Mouse (Mus musculus): ENCODE measurements around the gene Fam78a.

DNA sequence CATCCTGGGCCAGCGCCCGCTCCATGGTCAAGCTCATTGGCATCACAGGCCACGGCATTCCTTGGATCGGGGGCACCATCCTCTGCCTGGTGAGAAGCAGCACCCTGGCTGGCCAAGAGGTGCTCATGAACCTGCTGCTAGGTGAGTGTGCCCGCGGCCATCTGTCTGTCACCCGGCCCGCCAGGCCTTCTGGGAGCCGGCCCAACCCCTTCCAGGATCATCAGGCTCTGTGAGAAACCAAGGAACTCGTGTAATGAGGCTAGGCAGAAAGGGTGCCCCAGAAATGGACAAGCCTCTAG lies 11.4 kb upstream of the Fam78a start:
- TF ChIP-seq CTCF (IDR thresholded peaks at IDR 0.05; ENCODE audit: low read depth) (no peak), EP300 (IDR thresholded peaks at IDR 0.05; ENCODE audit: low read depth) (no peak)

All from liver, embryonic 14.5 days (tissue).